In genomic region chr17:29312082-29312481, GRCm38 (mm10) we compare ENCODE assay signal across 20 mouse cellular contexts.
"Had no signal": no experiment of that assay in that cellular context is flagged by ENCODE, and none has a peak within 500 bp of the region (broad histone marks: within the 10 kb centered on the region; RNA-seq: fewer than 3 reads in every experiment).

No protein-coding gene starts in this region.

- H3K27ac ChIP-seq: heart, embryonic 10.5 days; hindbrain, embryonic 10.5 days; hindbrain, embryonic 12.5 days; hindbrain, embryonic 14.5 days; intestine, embryonic 15.5 days; left cerebral cortex, adult 2 months; limb, embryonic 13.5 days; liver, embryonic 12.5 days; liver, embryonic 14.5 days had no signal

- DNase-seq: gastrocnemius, postnatal 10 days; gastrocnemius, postnatal 36 days; heart, postnatal 10 days; heart, postnatal 4 days; kidney, adult 18-20 months; kidney, adult 8-10 months; kidney, postnatal 10 days; kidney, postnatal 25 days; kidney, postnatal 4 days; lung, adult 18-20 months had no signal

- H3K4me3 ChIP-seq: heart, embryonic 10.5 days; heart, embryonic 12.5 days; hindbrain, embryonic 10.5 days; hindbrain, embryonic 12.5 days; intestine, embryonic 15.5 days; left cerebral cortex, adult 2 months; limb, embryonic 13.5 days; liver, embryonic 12.5 days had no signal
